Mouse (Mus musculus) T-helper 2 cell (primary cell): Measurements from ENCODE around the gene Tfg.

Experiments
- in situ Hi-C: fragments of 300-600 bp; cut with MboI, MseI; formaldehyde crosslinking; loops from one replicate; pipeline ENCODE4 v1.15.1; 2025; ENCODE audit warnings: high pct_unique_total_duplicates

Gene Tfg

DNA sequence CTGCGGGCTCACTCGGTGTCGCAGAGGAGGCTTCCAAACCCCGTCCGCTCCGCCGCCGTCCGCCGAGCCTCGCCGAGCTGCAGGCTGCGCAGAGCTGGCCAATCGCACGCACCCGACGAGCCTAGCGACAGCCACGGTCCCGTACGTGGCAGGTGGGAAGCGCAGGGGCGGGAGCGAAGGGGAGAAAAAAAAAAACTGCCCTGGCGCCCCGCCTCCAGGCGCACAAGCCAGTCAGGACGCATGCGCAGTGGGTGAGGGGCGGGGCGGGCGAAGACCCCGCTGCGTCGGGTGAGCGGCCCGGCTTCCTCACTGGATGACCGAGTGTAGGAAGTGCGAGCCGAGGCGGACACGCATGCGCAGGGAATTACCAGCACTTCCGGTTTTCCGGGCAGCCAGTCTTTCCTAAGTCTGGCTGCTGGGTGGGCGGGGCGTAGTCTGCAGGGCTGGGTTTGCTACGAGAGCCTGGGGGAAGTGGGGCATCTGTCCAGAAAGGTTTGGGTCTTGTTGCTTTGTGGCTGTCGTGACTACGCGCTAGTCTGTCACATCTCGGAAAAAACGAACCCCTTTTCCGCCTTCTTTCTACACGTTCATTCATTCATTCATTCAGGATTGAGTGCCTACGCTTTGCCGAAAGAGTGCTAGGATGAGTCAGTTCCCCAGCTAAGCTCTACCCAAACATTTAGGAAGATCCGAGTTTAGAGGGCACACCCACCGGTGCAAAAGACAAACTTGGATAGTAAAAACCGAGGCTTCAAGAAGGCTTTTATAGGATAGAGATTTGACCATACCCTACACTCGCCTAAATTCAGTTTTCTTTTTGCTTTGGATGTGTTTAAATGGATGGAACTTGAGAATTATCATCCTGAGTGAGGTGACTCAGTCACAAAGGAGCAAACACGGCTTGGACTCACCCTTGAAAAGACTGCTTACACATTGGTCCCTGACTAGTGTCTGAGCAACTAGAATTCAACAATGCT, at the start of gene Tfg:
Gene Tfg, minus strand, starts transcription at position 227 of the 977 bp plus-strand sequence.
- in situ Hi-C loops, result loop anchor here (25.0 kb wide), 3 partner anchors 555 to 895 kb away; partner anchors contain the start of genes Cep97 and Cmss1

DNA sequence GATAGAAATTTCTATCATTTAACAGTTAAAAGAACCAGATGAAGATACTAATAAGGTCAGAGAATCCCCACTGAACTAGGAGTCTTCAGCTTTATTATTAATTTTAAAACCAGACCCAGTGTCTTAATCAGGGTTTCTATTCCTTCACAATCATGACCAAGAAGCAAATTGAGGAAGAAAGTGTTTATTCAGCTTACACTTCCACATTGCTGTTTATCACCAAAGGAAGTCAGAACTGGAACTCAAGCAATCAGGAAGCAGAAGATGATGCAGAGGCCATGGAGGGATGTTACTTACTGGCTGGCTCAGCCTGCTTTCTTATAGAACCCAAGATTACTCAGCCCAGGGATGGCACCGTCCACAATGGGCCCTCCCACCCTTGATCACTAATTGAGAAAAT, 11.8 kb upstream of the Tfg start:
- in situ Hi-C loops, result no loop called here

DNA sequence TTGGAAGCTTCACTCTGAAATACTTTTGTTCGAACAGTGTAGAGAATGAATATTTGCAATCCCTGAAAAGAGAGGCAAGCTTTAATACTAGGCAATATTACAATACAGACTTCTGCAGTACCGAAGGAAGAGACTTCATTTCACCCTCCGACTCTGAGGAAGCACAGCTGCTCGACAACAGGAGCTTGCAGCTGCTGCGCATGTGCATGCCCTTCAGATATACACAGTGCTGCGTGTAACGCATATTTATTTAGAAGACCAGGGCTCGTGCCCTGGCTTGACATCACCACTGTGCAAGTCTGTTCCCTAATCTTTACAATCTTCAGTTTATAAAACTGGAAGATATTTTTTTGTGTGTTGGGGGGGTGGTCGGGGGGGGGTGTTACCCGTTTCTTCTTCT, 7.7 kb upstream of the Tfg start:
- in situ Hi-C loops, result loop anchor here (25.0 kb wide), 3 partner anchors 563 to 887 kb away; partner anchors contain the start of genes Cep97 and Cmss1

DNA sequence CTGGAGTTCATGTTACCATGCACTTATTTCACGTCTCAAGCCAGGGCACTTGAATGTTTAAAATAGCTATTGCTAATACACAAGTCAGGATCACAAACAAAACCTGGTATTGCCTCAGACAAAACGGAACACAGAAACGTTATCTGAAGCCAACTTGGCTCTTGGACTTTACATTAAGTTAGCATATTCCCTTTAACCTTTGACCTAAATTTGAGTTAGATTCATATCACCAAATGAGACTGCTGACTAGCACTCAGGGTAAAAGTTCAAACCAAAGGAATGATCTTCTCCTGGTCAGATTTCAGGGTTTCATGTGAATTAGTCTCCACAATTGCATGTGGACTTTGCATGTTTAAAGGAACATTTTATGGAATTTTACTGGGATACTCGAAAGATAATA, 5.1 kb upstream of the Tfg start:
- in situ Hi-C loops, result loop anchor here (25.0 kb wide), 3 partner anchors 560 to 890 kb away; partner anchors contain the start of genes Cep97 and Cmss1

DNA sequence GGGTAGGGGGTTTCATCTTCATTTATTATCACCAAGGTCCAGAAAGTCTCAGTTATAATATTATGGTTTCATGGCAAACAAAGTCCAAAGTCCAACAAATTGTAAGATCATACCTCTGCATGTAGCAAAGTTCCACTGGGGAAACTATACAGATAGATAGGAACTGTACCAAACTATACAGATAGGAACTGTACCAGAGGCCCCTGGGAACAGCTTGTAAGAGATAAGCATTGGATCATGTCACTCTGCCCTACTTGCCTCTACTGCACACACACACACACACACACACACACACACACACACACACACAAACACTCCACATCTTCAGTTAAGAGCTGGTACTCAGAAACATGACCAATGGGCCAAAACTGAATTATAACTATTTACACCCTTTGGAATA, 1.8 kb upstream of the Tfg start:
- in situ Hi-C loops, result loop anchor here (25.0 kb wide), 3 partner anchors 557 to 893 kb away; partner anchors contain the start of genes Cep97 and Cmss1

DNA sequence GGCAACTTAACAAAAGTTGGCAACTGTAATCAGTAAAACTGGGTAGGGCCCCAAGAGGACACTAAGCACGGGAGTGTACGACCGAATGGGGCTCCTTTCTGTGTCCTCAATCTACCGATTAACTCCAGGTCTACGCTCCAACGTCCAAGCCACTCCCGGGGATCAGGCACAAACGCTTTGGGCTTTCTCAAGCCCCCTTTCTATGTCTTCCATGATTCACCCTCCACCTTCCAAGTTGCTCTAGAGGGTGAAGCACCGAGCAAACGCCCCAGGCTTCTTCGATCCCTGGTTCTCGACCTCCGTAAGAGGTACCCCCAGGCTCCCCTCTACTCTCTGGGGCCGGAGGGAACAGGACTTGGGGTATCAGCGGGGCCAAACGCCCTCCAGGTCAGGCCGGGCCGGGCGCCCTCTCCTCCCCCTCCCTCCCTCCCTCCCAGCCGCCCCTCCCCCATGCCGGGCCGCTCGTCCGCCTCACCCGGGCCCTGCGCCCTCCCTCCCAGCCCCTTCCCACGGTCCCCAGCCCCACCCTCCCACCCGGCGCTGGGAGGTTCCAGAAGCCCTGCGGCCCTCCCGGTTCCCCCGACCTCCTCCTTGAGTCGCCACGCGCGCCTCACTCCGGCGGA, 582 bp downstream of the Tfg start:
- in situ Hi-C loops, result loop anchor here (25.0 kb wide), 3 partner anchors 554 to 896 kb away; partner anchors contain the start of genes Cep97 and Cmss1

DNA sequence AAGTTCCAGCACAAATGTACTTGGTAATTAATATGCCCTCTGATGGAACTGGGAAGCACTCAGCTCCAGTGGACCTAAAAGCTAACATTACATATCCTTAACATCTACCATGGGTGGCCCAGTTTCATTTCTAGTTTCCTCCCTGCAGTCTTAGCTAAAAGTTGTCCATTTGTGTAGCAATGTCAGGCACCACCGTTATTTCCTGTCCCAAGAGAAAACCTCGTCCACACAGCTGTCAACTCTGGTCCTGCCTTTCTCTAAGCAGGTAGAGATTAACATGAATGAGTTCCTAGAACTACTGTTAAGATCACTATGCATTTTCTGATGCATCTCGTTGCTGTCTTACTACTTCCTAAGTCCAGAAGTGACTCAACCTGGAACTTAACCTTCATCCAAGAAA, 1.6 kb downstream of the Tfg start:
- in situ Hi-C loops, result loop anchor here (25.0 kb wide), 3 partner anchors 553 to 897 kb away; partner anchors contain the start of genes Cep97 and Cmss1

DNA sequence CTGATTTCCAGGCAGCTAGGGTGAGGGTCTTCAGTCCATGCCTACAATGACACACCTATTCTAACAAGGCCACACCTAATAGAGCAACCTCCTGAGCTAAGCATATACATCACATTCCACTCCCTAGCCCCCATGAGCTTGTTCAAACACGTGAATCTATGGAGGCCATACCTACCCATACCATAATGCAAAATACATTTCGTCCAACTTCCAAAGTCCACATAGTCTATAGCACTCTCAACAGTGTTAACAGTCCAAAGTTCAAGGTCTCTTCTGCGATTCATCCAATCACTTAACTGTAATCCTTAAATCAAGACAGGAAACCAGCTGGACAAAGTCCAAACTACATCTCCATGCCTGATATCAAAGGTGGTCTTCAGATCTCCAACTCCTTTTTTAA, 7.2 kb downstream of the Tfg start:
- in situ Hi-C loops, result loop anchor here (25.0 kb wide), 3 partner anchors 548 to 902 kb away; partner anchors contain the start of genes Cep97 and Cmss1

DNA sequence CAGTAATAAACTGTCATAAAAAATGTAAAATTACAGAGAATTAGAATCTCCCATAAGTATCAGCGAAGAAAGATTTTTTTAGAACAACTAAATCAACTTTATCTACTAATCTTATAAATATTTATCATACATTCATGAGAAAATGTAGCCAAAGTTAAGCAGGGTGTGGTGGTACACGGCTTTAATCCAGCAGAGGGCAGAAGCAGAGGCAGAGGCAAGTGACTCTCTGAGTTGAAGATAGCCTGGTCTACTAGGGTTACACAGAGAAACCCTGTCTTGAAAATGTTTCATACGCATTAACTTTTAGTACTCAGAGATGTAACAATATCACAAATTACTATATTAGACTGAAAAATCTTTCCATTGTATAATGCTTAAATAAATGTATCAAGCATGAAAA, 11.5 kb downstream of the Tfg start:
- in situ Hi-C loops, result loop anchor here (25.0 kb wide), 3 partner anchors 543 to 907 kb away; partner anchors contain the start of genes Cep97 and Cmss1

DNA sequence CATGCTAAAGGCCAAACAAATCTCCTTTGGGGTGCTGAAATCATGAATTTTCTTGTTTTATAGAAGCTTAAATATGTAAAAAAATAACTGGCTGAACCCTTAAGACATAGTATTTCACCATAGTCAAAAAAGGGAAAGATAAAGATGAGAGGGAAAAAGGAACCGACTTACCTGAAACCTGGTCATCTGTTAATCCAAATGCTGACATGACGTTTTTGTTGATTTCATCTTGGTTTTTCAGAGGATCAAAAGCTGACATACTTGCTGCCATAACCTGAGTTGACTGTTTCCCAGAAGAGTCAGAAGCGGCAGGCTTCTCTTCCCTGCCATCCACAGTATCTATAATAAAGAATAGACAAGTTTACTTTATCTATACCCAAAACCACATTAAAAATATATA, 16.4 kb downstream of the Tfg start:
- in situ Hi-C loops, result loop anchor here (25.0 kb wide), 3 partner anchors 539 to 911 kb away; partner anchors contain the start of genes Cep97 and Cmss1

DNA sequence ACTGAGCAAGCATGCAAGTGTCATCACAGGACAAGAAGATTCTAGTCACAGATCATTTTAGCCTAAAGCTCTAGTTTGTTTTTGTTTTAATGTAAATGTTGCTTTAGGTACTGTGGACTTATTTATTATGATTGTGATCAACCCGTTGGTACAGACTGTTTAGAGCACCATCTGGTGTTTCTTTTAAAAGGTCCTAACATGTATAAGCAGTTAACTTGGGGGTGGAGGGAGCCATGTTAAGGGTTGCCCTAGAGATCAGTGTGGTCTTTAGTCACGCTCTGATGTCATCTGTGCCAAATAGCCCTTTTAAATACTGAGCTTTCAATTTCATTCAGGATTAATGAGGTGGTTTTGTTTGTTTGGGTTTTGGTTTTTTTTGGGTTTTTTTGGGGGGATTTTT, 20.8 kb downstream of the Tfg start:
- in situ Hi-C loops, result no loop called here

DNA sequence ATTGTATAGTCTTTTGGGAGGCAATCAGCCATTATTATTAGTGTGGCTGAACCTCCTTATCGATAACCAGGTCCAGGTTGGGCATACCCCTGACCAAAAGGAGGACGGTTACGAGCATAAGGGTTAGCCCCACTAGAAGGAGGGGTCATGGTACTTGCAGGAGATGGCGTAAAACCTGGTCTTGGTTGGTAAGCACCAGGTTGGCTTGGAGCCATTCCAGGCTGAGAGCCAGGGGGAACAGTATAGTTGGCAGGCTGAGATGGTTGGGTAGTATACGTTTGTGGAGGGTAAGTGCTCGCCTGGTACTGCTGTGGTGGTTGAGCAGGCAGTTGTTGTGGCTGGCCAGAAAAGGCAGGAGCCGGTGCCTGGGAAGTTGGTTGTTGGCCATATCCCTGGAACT, 26.5 kb downstream of the Tfg start:
- in situ Hi-C loops, result no loop called here

DNA sequence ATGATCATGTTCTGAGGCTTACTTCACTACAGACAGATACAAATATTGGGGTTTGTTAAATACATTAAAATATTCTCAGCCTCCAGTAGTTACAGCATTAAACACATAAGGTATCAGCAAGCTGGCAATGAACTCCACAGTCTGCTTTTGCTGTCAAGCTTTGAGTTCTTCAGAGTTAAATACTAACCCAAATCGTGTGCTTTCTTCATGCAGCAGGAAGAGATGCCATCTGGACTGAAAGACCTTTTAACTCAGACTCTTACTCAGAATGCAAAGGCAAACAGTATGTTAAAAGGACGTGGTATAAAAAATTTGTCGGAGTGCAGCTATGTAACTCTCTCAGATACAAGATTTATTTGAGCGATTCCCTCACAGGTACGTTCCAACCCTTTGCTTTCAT, 30.5 kb downstream of the Tfg start:
- in situ Hi-C loops, result no loop called here

DNA sequence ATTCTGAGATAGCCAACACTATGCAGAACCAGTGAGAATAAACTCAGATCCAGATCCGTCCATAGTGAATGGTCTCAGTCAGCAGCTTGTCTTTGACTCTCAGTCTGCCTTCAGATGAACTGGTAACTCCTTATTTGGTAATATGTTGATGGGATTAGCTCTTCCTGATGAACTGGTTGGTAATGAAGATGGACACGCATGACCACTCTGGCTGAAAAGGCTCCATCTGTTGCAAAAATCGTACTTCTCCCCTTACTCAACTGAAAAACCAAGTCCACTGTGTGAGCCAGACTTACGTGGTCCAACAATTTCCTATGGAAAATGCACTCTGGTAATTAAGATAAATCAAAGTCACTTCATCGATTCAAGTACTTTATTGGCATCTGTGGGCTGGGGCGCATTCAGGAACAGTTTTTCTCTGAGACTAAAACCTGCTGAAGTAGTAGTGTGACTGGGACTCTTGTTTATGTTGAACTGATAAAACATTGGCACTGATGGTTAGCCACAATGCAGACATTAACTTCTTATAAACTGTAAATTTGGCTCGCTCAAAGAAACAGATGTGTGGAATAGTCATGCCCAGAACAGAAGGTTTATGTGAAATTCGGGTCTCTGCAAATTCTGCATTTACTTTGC, 36.1 kb downstream of the Tfg start:
- in situ Hi-C loops, result no loop called here

DNA sequence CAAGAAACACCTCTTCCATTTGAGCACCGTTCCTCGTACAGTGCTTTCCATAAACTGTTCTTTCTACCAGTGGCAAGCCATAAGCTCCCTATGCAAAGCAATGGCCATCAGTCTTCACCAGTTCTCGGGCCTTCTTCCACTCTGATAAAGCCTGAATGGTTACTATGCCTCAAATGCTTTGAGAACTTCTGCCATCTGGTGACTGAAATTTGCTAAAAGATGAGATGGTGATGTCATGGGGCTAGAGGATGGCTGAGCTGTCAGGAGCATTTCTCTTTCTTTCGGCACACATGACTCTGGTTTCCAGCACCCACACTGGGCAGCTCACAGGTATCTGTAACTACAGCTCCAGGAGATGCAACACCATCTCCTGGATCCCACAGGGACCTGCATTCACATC, 40.1 kb downstream of the Tfg start:
- in situ Hi-C loops, result no loop called here

DNA sequence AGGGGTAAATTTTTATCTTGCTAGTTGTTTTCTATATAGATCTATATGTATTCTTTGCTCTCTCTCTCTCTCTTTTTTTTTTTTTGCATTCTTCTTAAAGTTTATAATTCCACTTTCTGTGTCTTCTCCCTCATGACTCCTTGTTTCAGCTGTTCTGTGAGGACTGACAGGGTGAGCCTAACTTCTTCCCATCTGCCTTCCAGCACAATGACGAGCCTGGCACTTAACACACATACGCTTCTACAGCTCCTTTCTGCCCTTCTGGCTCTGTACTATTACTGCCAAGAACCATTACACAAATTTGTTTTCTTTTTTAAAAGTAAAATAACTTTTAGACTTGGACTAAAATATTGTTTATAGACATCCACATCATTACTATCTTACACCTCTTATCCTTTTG, 43.8 kb downstream of the Tfg start:
- in situ Hi-C loops, result no loop called here

DNA sequence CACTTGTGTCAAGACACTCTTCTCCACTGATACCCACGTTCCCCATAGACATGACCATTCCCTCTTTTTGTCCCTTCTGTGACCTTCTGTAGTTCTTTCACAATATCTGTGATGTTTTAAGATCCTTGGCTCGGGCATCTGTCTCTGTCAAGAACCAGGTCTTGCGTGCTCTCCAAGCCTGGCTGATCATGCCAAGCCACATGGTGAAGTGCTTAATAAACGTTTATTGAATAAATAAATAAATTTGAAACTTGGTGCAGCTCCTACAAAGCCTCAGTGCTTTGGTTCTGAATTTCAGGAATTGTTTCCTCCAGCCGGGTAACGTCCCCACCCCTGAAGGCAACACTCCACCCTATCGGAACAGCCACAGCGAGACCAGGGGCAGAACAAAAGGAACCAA, 46.3 kb downstream of the Tfg start:
- in situ Hi-C loops, result no loop called here

DNA sequence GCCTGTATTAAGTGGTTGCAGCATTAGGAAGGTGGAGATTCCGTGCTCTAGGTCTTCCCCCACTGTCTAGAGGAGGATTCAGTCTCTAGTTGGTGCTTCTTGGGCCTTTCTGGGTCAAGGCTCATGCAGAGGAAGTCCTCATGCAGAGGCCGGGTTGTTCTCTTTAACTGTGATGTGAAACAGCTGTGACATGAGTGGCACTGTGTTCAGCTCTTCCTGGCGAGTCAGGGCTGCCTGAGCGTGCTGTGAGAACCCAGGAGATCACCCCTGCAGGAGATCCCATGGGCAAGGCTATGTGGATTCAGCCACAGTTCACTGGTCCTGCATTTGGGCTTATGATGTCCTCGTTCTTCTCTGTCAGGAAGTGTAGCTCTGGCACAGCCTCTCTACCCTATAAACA, 47.7 kb downstream of the Tfg start:
- in situ Hi-C loops, result no loop called here

DNA sequence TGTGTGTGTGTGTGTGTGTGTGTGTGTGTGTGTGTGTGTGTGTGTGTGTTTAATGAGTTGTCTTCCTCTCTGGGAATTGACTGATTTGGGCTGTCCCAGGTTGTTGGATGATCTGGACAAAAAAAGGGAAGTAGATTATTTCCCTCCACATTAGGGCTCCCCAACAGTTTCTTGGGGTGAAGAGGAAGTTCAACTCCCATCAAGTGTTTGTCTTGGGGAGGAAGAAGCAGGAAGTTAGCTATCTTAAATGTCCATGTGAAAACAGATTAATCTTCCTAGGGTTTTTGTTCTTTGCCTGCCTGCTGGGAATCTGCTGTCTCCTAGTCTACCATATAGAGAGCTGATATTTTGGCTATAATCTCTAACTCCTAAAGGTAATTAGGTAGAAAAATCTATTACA, 58.4 kb downstream of the Tfg start:
- in situ Hi-C loops, result no loop called here

DNA sequence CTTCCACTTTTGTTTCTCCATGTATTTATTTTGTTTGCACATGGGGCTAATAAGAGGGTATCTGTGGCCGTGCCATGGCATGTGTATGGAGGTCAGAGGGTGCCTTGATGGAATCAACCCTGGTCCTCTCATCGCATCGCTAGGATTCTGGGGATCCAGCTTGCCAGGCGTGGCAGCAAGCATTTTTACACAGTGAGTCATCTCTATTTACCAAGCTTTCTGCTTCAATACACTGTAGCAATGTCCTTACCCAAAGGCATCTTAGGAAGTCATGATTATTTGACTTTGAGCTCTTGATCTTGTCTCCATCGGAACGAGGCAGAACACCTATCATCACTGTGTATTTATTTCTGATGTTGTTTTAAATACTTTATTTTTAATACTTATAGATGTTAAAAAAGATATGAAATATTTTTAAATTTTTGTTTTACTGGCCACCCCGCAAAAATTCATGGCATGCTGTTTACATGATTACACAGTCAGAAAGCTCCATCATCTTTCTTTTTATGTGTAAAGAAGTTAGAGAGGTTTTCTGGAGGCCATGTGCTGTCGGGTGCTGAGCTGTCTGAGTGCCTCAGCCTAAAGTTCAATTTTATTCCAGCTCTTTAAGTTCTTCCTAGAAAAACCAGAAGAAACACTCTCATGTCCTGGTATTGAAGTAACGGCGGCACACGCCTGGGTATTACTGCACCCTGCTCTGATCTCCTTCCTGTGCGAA, 61.9 kb downstream of the Tfg start:
- in situ Hi-C loops, result no loop called here
